Mouse (Mus musculus): ENCODE data around the gene Olr1.
"Not testable (repeated sequence)": the region's sequence is repeated elsewhere in the genome, so short reads cannot be mapped to it uniquely, and the experiment has no call there.

Gene Olr1

DNA sequence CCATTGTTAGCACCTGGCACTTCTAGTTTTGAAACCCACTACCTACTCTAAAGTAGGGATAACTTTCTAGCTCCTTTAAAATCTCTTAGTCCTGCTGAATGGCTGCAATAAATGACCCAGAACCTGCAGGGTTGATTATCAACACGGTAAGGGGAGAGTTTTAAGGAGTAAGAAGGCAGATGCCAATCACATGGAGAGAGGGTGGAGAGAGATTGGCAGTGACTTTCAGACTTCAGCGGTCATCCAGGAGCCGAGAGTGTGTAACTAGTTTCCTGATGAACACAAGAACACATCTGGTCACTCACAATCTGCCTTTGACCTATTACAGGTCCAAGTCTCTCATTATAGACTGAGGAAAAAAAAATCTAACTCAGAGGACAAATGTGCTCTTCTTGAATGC lies 5.4 kb upstream of the Olr1 start, which contains the start of gene Tmem52b:
TSS of gene Tmem52b (plus strand) at position 189 of the 400 bp plus-strand sequence.
- DNase-seq (ENCODE audit: low spot score) = no peak

DNA sequence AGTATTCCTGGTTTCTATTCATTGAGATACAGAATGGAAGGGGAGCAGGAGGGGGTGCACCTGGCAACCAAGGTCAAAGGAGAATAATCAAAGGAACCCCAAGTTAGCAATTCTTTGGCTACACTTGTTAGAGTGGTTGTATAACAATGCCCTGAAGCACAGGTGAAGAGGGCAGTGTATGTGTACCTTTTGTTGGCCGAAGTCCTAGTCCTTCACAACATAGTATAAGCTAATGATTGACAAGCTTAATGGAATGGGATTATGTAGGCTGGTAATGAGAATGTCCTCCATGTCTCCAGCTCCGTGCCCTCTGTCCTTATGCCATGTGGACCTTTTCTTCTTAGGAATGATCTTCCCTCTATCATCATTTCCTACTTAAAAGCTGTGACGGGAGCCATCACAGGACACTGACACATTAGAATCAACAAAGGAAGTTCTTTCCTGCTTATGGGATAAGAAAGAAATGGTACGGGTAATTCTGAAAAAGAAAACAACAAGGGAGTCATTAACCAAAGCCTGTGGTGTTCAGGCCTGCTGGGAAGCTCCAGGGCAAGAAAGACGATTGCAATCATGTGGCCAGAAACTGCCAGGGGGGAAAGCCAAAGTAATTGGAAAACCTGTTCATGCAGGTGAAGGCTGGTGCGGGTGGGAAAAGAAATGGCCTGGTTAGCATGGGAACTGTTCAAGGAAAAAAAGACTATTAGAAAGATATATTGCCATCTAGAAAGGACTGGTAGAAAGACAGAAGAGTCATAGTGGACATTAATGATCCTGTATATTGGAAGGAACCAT lies 3.4 kb upstream of the Olr1 start:
- DNase-seq (ENCODE audit: low spot score) = no peak

DNA sequence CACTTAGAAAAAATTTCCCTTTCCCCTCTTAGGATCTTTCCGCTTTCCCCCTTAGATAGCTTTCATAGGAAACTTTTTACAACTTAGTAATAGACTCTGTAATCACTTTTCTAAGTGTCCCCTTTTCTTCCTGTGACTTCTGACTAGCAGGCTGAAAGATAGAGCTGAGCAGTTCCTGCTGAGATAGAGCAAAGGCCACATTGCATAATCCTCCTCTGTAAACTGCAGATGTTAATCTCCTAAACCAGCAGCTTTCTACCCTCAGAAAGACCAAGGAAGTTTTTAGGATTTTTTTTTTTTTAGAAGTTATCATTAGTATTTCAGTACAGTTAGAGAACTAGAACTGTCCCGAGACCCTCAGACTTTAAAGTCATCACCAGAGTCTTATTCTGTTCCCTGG lies 3.5 kb downstream of the Olr1 start:
- DNase-seq (ENCODE audit: low spot score) = no peak

DNA sequence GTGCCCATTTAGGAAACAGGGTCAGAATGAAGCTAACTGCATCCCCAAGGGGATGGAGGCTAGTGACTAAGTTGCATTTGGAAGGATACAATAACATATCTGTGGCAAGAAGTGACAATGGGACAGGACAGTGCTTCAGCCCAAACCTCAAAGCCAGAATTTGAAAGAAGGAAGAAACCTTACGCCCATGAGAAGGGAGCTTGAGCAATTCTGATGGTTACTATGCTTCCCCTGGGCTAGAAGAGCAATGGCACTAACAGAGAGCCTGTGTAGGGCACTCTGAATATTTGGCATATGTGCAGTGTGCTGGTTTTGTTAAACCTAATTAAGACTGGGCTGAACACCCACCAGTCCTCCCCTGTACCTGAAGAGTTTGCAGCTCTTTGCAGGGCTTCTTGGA lies 7.4 kb downstream of the Olr1 start:
- DNase-seq (ENCODE audit: low spot score) = not testable (repeated sequence)

DNA sequence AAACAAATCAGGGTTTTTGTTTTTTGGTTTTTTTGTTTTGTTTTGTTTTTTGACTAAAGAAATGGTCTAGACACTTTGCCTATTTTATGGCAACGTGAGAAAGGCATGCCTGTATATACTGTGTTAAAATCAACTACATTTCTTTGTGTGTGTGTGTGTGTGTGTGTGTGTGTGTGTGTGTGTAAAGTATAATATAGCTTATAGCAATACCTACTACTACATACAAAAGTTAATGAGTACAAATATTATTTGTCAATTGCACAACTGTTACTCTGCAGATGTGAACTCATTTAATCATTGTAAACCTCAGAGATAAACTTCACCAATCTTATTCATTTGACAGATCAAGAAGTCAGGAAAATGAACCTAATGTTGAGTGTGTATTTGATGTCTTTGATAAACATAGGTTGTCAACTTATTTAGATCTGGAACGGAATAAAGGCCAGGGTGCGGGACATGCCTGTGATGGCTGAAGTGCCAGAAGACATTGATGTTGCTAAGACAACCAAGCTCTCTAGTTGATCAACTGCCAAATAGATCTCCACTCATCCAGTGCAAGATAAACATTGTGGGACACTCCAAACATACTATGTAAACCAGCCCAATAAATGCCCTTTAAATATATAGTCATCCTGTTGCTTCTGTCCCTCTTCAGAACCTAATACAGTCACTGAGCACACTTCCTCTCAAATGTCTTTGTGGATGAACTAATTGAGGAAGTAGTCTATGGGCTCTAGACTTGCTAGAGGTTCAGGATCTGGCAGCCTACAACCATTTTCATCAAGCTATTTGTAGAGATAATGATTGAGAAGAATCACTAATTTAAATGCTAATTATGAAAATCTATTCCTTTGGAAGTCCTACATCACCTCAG lies 9.4 kb downstream of the Olr1 start:
- DNase-seq (ENCODE audit: low spot score) = no peak

DNA sequence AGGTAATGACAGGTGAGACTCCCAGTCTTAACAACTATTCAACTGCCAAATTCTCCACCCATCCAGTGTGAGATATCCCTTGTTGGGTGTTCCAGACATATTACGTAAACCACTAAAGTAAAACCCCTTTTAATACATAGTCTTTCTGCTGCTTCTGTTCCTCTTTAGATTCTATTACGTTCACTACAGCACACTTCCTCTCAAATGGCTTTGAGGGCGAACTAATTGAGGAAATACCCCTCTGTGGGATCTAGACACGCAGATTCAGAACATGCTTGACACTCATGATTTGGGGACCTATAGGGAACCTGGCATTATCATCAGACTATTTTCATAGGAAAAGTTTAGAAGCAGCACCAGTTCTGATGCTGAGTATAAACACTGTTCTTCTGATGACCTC lies 12.0 kb downstream of the Olr1 start:
- no peak for DNase-seq (ENCODE audit: low spot score)

DNA sequence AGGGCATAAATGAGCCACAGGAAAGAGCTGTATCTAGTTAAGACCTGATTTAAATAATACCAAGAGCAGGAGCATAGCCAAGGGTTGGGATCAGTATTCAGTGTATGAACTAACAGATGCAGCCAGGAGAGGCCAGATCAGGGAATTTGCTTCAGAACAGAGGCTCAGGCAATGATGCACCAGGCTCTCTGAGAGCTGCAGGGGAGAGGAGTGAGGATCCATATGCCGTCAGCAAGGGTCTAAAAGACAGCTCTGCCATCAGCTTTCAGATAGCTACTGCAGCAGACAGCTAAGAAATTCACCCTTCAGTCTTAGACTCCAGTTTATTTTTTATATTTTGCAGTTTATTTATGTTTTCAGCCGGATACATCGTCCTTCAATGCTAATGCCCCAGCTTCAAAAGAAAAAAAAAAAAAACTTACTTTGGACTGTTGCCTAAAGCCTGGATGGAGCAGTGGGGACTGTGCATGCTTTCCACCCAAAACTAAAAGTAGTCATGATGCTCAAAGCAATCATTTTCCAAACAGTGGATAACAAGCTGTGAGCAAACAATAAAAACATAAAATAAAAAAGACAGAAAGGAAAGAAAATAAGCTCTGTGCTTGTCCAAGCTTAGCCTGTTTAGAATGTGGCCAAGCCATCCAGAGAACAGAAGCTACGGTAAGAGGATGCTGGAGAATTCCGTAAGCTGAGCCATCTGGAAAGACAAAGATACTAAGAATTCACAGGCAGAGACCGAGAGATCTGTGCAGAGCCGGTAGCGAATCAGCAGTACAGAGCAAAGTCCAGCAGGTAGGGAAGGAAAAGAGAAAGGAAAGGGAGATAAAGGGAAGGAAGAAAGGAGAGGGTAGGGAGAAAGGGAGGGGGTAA lies 26.6 kb downstream of the Olr1 start:
- DNase-seq (ENCODE audit: low spot score) = no peak

DNA sequence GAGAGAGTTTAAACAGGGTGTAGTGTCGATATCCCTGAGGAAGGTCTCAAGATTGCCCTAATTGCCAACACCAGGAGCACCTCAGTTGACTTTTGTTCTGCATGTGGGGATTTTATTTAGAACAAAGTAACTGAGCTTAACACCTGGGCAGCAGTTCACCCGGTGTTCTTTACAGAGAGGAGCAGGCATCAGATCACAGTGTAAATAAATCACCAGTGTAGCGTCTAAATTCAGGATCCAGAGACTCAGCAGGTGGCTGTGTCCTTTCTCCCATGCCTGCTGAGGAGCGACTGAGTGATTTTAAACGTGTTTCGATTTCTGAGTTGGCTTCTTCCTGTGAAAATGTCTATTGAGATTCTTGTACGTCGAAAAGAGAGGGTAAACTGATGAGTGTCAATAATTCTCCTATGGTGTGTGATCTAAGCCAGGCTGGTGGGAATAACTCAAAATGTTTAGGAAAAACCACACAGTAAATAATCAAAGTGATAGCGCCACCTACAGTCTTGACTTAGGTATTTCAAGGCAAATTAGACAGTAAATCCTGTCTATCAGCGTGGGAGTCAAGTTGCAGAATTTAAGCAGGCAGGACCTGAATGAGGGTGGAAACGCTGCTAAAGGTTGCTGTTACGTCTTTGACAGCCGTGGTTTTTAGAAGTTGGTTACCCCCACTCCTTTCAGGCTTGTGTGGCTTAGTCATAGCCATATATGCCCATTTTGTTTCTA lies 30.4 kb downstream of the Olr1 start:
- DNase-seq (ENCODE audit: low spot score) = peak; percentile 56

DNA sequence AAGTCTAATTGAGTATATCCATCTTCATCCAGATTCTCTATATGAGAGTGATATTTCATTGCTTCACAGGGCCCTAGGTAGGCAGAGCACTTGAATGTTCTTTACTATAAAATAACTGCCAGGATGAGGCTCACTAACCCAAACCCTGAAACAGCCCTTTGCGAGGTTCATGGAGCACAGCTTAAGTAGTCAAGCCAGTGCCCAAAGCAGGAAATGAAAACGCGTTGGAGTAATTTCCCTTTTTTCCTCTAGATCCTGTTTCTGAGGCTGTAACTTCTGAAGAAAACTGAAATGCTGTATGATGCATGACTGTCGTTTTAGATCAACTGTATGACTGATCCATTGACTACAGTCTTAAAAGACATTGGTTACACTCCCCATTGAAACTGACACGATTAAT lies 34.3 kb downstream of the Olr1 start:
- DNase-seq (ENCODE audit: low spot score) = no peak

DNA sequence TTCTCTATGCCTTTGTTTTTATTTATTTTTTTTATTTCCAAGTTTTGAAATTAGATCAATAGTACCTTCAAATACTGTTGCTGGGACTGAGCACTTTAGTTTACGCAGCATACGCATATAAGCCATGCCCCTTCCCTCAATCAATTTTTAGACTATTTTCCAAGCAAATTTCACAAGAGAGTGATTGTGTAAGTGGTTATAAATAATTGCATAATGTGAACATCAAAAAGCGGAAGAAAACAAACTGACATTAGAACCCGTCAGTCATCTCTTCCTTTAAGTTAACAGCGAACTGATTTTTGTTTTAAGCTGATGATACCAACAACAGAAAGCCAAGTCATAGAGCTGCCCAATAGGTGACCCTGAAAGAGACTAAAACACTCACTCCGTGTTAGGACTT lies 35.6 kb downstream of the Olr1 start:
- DNase-seq (ENCODE audit: low spot score) = no peak

DNA sequence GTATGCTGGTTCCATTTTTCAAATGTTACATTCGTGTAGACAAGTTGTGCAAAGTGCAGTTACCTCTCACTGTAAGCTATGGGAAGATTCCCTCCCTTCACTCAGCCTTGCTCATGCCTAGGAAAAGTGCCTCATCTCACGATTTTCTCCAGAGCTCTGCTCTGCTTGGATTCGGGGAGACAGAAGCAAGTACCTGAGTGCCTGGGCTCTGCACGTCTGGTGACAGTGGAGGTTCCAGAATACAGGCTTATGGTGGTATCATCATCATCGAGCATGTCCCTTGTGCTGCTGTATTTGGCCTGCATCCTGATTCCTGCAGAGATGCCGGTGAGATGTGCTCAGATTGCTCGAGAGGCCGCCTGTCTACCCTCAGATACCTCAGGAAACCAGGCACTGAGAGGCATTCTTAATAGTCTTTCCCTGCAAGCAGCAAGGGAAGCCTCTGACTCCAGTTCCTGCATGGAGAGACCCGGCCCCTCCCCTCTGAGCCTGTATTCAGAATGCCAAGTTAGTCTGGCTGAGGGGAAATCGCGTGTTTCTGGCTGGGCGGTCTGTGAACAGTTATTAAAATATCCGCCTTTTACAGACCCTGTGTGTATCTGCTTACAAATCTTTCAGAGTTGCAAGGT lies 55.4 kb downstream of the Olr1 start, which contains the start of gene Clec1a:
TSS of gene Clec1a (minus strand) at position 590 of the 629 bp plus-strand sequence.
- DNase-seq (ENCODE audit: low spot score) = no peak

DNA sequence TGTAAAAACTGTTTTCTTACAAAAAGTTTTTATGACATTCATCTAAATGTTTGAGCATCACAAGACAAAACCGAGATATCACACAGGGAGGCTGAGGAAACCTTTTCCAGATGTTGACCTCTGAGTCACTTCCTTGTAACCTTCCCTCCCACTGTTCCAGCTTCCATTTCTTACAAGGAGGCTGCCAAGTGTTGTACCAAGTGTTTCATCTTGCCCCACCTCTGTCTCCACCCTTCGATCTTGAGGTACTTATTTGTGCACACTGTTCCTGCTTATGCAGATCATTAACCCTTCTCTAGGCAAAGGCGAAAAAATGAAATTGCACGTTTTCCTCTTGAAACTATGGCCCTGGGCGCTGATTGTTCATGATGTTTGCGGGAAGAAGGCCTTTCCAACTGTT lies 57.2 kb downstream of the Olr1 start:
- peak; percentile 15 for DNase-seq (ENCODE audit: low spot score)

DNA sequence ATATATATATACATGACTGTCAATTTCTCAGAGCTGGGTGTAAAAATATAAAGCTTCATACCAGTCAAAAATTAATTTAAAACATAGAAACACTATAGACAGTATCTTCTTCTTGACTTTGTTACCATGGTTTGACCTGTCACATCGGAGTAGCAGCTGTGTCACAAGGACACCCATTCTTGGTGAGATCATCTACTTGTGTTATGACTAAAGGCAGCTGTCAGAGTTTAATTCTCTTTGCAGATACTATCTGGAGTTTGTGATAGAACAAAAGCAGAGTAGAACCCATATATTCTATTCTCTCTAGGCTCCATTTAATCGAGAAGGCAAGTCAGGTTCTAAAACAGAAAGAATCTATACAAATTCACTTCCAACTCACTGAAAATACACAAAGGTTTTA lies 68.9 kb downstream of the Olr1 start:
- DNase-seq (ENCODE audit: low spot score) = no peak

DNA sequence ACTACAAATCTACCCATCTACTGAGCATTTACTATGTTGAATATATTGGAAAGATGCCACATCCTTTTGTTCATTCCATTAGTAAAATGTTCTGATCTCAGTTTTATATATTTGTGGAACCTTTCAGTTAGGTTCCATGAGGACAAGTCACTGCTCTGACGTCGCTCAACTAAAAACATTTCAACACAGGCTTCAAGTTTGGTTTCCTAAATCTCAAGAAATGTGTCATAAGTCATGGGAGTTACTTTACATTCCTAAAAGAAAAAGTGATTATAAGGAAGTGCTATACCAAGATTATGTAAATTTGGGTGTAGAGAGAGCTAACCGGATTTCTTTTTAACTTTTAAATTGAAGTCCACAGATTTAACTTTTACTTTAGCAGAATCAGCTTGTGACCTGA lies 70.9 kb downstream of the Olr1 start:
- DNase-seq (ENCODE audit: low spot score) = no peak

All from embryo, embryonic 10 days (tissue).